Mouse (Mus musculus) liver, adult (tissue): ENCODE results near the gene Smlr1.
A peak's percentile ranks its signal among the peaks of the same experiment; 100 is the strongest.

Source experiments
- GATA4 ChIP-seq: IDR thresholded peaks from 2 replicates; pipeline ENCODE4 v1.6.1; 2014; ENCODE audit warnings: mild to moderate bottlenecking, low read length; ENCODE audit not compliant: insufficient replicate concordance

The Smlr1 gene

GRCm38 (mm10) chr10:25535891-25536331, at the start of gene Smlr1:
Smlr1 (minus strand) TSS chr10:25536267.
- TF ChIP-seq GATA4, result no peak

DNA sequence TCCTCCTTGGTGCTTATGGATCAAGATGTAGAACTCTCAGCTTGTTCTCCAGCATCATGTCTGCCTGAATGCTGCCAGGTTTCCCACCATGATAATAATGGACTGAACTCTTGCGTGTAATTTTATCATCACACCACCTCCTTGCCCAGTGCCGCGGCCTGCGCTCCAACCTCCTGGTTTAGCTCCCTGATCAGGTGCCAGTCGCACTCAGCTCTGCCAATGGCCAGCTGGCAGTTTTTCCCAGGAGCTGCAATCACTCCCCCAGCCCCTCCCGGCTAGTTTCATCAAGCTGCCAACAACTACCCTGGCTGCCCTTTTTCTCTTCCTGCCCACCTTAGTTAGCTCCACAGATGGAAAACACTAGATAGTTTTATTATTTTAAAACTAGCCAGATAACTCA, 48.8 kb upstream of the Smlr1 start:
- no peak for TF ChIP-seq GATA4

- TF ChIP-seq GATA4, result no peak
These were observed 44.0 kb upstream of the Smlr1 start for GRCm38 (mm10) chr10:25580066-25580465.

- TF ChIP-seq GATA4, result no peak
These were observed 35.5 kb upstream of the Smlr1 start for GRCm38 (mm10) chr10:25571319-25572240.

- TF ChIP-seq GATA4, result no peak
These were observed 16.9 kb upstream of the Smlr1 start for GRCm38 (mm10) chr10:25552936-25553335.

DNA sequence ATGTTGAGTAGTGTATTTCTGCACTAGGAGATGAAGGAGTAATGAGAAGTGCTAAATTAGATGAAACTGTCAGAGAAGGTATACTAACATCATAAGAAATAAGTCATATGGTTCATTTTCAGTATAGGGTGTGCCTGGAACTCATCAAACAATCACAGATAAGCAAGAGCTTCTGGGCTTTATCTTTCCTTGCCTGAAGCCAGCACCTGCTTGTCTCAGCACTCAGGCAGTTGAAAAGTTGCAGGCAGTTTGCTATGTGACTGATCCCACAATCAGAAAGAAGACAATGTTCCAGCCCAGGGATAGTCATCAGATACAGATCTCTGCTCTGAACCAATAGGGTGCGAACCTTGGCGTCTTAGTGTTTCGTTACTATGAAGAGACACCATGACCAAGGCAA, 5.0 kb upstream of the Smlr1 start:
- no peak for TF ChIP-seq GATA4

DNA sequence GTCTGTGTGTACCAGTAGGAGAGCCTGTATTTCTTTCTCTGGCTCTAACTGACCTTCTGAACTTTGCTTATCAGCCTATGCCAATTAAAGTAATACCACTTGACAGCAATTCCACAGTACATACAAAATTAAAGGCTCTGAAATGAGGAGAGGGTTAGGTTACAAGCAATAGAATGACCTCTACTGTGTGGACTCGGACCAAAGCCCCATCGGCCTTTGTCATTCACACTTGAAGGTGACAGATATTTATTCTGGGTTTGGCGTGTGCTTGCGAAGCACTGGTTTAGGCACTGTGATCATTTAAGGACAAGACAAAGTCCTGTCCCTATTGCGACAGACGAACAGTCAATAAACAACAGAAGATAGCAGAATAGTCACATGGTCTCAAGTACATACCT, 3.7 kb upstream of the Smlr1 start:
- TF ChIP-seq GATA4, result peak; percentile 90

GRCm38 (mm10) chr10:25539146-25539770, 3.2 kb upstream of the Smlr1 start:
- TF ChIP-seq GATA4, result no peak

GRCm38 (mm10) chr10:25538738-25539137, 2.7 kb upstream of the Smlr1 start:
- TF ChIP-seq GATA4, result no peak

DNA sequence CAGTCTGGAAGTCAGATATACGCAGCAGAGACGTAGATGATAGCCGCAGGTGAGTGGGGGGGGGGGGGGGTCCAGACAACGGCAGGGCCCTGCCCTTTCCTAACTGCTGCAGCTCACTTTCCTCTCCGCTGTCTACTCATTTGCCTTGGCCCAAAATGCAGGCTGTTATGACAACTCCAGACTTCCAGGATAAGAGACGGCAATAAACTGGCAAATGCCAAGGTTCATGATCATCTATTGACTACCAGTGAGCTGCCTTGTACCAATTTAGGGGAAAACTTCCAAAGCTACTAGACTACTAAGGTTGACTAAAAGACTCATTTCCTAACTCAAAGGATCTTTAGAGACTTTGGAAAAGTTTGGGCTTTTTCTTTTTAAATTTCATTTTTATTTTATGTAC, 554 bp upstream of the Smlr1 start:
- TF ChIP-seq GATA4, result no peak

- TF ChIP-seq GATA4, result no peak
These were observed 1.6 kb downstream of the Smlr1 start for GRCm38 (mm10) chr10:25534467-25534866.

DNA sequence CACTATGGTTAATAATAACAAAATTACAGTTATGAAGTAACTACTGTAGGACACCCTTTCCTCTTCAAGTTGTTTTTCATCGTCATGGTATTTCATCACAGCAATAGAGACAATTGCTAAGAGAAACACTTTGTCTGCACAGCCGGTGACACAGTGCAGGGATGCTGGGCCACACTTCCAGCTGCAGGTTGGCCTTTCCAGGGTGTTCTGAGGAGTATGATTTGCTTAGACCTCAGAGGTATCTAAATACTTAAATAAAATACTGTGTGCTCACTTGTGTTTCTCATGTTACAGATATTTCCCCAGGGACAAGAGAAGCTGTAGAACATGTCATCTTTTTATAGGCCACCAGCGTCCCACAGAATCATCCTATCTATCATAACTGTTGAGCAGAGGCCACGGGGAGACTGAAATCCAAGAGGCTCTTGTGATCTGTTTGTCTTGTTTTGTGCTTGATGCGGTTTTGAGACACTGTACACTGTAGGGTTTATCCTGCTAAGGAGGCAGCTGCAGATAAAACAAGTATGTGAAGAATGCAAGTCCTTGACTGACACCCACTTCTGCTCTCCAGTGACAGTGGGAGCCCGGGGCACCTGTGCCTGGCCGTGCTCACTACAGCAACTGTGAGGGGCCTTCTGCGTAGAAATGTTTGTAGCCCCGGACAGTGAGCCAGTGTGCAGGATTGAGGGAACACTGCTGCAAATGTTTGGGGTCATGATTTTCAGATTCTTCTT, 2.4 kb downstream of the Smlr1 start:
- no peak for TF ChIP-seq GATA4

DNA sequence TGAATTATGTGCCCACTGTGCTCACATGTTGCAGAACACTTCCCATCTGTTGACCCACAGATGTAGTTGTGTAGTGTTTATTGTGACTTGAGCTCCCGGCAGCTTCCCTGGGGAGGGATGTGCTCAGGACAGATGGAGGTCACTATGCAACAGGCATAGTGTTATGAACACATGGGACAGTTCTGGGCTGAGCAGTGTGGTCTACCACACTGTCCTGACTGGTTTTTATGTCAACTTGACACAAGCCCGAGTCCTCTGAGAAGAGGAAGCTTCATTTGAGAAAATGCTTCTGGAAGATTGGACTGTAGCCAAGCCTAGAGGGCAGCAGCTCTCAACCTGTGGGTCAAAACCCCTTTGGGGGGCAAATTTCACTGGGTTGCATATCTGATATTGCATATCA, 3.0 kb downstream of the Smlr1 start:
- TF ChIP-seq GATA4, result no peak

GRCm38 (mm10) chr10:25531335-25531734, 4.7 kb downstream of the Smlr1 start:
- TF ChIP-seq GATA4, result no peak

DNA sequence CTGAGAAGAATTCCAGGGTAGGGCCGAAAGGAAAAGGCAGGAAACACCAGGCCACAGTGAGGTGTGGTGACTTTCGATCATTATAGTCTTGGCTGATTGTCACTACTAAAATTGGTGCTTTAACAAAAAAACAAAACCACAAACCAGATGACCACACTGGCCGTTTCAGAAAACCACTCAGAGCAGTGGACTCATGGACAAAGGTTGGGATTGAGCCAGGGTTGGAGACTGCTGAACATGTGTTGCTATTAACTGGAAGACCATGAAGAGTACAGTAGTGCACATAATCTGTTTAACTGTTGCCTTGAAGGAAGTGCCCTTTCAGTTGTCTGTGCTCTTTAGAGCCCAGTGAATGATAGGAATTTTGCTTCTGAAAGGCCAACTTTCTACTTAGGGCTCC, 8.9 kb downstream of the Smlr1 start:
- TF ChIP-seq GATA4, result no peak

GRCm38 (mm10) chr10:25526622-25527021, 9.4 kb downstream of the Smlr1 start:
- TF ChIP-seq GATA4, result no peak
